Mouse (Mus musculus): ENCODE measurements around the gene Abcc3. TPM values are rescaled to one million over a fixed set of nuclear protein-coding genes. Genes with fewer than 3 reads are reported as not detected.

Abcc3 gene
- polyA plus RNA-seq, 1 experiment from 2014 or later, result 3.2 TPM

DNA sequence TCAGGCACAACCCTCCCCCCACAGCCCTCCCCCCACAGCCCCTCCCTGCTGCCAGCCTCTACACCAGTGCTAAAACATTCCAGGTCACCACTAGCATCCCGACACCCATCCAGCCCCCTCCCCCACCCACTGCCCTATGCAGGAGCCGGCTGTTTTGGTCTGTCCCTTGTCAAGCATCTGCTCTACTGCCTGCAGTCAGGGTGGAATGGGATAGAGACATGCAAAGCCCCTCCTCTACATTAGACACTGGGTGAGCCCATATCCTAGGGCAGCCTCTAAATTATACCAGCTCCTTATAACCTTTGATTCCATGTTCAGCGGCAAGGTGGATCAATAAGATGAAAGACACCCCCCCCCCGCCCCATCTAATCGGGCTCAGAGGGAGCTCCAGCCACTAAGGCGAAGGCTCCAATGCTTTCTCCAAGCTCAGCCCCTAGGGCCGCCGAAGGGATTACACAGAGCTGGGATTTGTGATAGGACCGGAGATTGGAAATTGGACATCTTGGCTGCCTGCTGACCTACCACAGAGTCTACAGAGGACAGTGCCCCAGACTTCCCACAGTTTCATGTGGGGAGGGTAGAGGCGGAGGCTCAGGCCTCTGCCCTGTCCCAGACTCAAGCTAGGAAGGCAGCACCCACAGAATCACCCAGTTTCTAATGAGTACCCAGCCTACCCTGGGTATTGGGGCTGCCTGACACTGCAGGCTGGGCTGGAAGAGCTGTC is 26.4 kb upstream of the Abcc3 start:
- Histone ChIP-seq H3K4me2 (replicated peaks; ENCODE audit: low read depth) (no peak overlapping the region), H3K4me3 (ENCODE audit: low read depth, low read length) (no peak overlapping the region), H3K4me1 (replicated peaks; ENCODE audit: control insufficient read depth, insufficient read depth, low read length) (0 out of 2 replicates have a peak, but pooled peaks cover 1% of the 10 kb centered on the region), H3K36me3 (ENCODE audit: control insufficient read depth, insufficient read depth) (no peaks in the 10 kb centered on the region; the same call in 1 of the 2 replicates), H3K9me3 (ENCODE audit: control insufficient read depth) (no peaks in the 10 kb centered on the region), H3K27me3 (replicated peaks; ENCODE audit: control insufficient read depth, insufficient read depth, low read length) (peaks cover 6% of the 10 kb centered on the region; the same call in 1 of the 2 replicates), H3K9ac (ENCODE audit: low read depth, low read length) (no peak overlapping the region), H3K27ac (ENCODE audit: low read depth, low read length) (no peak overlapping the region)
- ATAC-seq, result no peak
- WGBS, result 58% methylated on average over 10 of the region's 10 CpGs
- TF ChIP-seq CTCF (IDR thresholded peaks at IDR 0.05; ENCODE audit: low read depth), result no peak

DNA sequence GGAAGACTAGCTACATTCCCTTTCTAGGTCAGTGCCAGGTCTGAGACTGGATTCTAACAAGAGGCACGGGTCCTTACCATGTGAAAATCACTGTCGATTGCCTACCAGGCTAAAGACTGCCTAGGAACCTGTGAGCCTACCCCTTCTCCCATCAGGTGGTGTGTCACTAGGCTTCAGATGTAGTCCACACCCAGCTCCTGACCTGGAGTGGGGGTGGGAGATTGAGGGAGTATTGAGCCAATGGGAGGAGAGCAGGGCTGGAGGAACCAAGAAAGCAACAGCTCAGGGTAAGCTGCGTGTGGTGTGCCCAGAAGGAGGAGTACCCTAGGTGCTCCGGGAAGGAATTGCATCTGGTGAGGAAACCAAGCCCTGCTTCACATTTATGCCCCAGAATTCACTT is 21.2 kb upstream of the Abcc3 start:
- Histone ChIP-seq H3K27ac (ENCODE audit: low read depth, low read length) (no peak overlapping the region), H3K4me3 (ENCODE audit: low read depth, low read length) (no peak overlapping the region), H3K27me3 (replicated peaks; ENCODE audit: control insufficient read depth, insufficient read depth, low read length) (peaks cover 6% of the 10 kb centered on the region; the same call in 1 of the 2 replicates), H3K36me3 (ENCODE audit: control insufficient read depth, insufficient read depth) (no peaks in the 10 kb centered on the region; the same call in 1 of the 2 replicates), H3K9ac (ENCODE audit: low read depth, low read length) (no peak overlapping the region), H3K4me1 (replicated peaks; ENCODE audit: control insufficient read depth, insufficient read depth, low read length) (0 out of 2 replicates have a peak, but pooled peaks cover 4% of the 10 kb centered on the region), H3K9me3 (ENCODE audit: control insufficient read depth) (no peaks in the 10 kb centered on the region), H3K4me2 (replicated peaks; ENCODE audit: low read depth) (no peak overlapping the region)
- no peak for ATAC-seq
- no peak for TF ChIP-seq CTCF (IDR thresholded peaks at IDR 0.05; ENCODE audit: low read depth)
- 50% methylated on average over 4 of the region's 4 CpGs for WGBS

DNA sequence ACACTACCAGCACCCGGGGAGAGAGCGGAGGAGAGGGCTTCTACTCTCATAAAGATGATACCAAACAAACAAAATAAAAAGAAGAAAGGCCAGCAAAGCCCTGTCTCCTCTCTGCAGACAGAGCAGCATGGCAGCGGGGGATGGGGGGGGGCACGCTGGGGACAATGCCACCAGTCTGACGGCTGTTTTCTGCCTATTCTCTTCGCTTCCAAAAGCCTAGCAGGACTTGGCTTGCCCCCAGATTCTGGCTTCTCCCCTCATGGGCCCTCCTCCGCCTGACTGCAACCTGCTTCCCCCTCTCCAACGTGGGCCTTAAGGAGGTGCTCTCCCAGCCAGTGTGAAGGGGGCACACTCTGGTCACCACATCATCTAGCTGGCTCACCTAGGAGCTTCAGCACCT is 20.7 kb upstream of the Abcc3 start:
- no peaks in the 10 kb centered on the region; the same call in 1 of the 2 replicates for H3K36me3 ChIP-seq (ENCODE audit: control insufficient read depth, insufficient read depth)
- no peak for TF ChIP-seq CTCF (IDR thresholded peaks at IDR 0.05; ENCODE audit: low read depth)
- H3K27me3 ChIP-seq (replicated peaks; ENCODE audit: control insufficient read depth, insufficient read depth, low read length), result peaks cover 4% of the 10 kb centered on the region; the same call in 1 of the 2 replicates
- H3K27ac ChIP-seq (ENCODE audit: low read depth, low read length), result no peak overlapping the region
- H3K9ac ChIP-seq (ENCODE audit: low read depth, low read length), result no peak overlapping the region
- no peak overlapping the region for H3K4me3 ChIP-seq (ENCODE audit: low read depth, low read length)
- no peaks in the 10 kb centered on the region for H3K9me3 ChIP-seq (ENCODE audit: control insufficient read depth)
- ATAC-seq, result no peak
- 45% methylated on average over 8 of the region's 8 CpGs for WGBS
- H3K4me2 ChIP-seq (replicated peaks; ENCODE audit: low read depth), result no peak overlapping the region
- H3K4me1 ChIP-seq (replicated peaks; ENCODE audit: control insufficient read depth, insufficient read depth, low read length), result 0 out of 2 replicates have a peak, but pooled peaks cover 4% of the 10 kb centered on the region

DNA sequence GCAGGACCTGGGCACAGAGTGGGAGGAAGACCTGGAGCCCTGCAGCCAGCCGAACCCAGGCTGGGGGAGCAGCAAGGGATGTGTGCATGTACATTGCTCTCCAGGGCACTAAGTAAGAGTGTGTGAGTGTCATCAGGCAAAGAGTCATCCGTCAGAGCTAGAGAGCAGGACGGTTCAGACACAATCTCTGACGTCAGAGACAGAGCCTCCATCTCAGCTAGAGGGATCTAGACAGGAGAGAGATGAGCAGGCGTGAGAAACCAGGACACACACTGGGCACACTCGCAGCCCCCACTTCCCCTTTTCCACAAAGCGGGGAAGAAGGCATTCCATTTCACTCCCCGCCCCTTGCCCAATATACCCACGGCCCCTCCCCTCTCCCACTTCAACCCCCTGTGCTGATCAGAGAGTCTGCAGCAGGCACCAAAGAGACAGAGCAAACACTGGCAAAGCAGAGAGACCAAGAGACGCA is 20.2 kb upstream of the Abcc3 start:
- H3K9ac ChIP-seq (ENCODE audit: low read depth, low read length), result no peak overlapping the region
- no peaks in the 10 kb centered on the region; the same call in 1 of the 2 replicates for H3K27me3 ChIP-seq (replicated peaks; ENCODE audit: control insufficient read depth, insufficient read depth, low read length)
- H3K4me2 ChIP-seq (replicated peaks; ENCODE audit: low read depth), result no peak overlapping the region
- no peak for ATAC-seq
- H3K27ac ChIP-seq (ENCODE audit: low read depth, low read length), result no peak overlapping the region
- 28% methylated on average over 10 of the region's 10 CpGs for WGBS
- H3K4me1 ChIP-seq (replicated peaks; ENCODE audit: control insufficient read depth, insufficient read depth, low read length), result 0 out of 2 replicates have a peak, but pooled peaks cover 4% of the 10 kb centered on the region
- no peak overlapping the region for H3K4me3 ChIP-seq (ENCODE audit: low read depth, low read length)
- no peaks in the 10 kb centered on the region for H3K9me3 ChIP-seq (ENCODE audit: control insufficient read depth)
- no peak for TF ChIP-seq CTCF (IDR thresholded peaks at IDR 0.05; ENCODE audit: low read depth)
- H3K36me3 ChIP-seq (ENCODE audit: control insufficient read depth, insufficient read depth), result no peaks in the 10 kb centered on the region

DNA sequence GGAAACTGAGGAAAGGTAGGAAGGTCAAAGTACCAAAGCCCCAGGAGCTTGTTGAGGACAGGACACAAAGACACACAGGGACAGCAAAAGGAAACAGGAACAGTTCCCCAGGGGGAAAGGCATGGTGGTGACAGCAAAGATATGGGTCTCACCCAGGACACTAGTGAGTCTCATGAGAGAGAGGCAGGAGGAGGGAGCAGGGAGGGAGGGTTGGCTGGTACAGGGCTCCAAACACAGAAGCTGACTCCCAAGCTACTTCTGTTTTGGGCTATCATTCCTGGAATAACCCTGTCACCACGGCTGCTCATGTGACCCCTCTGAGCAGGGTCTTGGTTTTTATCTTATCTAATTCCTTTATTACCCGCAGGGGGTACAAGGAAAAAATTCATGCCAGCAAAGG is 19.8 kb upstream of the Abcc3 start:
- Histone ChIP-seq H3K27me3 (replicated peaks; ENCODE audit: control insufficient read depth, insufficient read depth, low read length) (no peaks in the 10 kb centered on the region; the same call in 1 of the 2 replicates), H3K9ac (ENCODE audit: low read depth, low read length) (no peak overlapping the region), H3K4me2 (replicated peaks; ENCODE audit: low read depth) (no peak overlapping the region), H3K4me3 (ENCODE audit: low read depth, low read length) (no peak overlapping the region), H3K27ac (ENCODE audit: low read depth, low read length) (no peak overlapping the region), H3K4me1 (replicated peaks; ENCODE audit: control insufficient read depth, insufficient read depth, low read length) (0 out of 2 replicates have a peak, but pooled peaks cover 4% of the 10 kb centered on the region), H3K9me3 (ENCODE audit: control insufficient read depth) (no peaks in the 10 kb centered on the region), H3K36me3 (ENCODE audit: control insufficient read depth, insufficient read depth) (no peaks in the 10 kb centered on the region)
- WGBS, result 36% methylated on average over 2 of the region's 2 CpGs
- TF ChIP-seq CTCF (IDR thresholded peaks at IDR 0.05; ENCODE audit: low read depth), result no peak
- no peak for ATAC-seq

GRCm38 (mm10) chr11:94407803-94408321 is 15.1 kb upstream of the Abcc3 start:
- Histone ChIP-seq H3K9ac (ENCODE audit: low read depth, low read length) (no peak overlapping the region), H3K4me3 (ENCODE audit: low read depth, low read length) (no peak overlapping the region), H3K9me3 (ENCODE audit: control insufficient read depth) (no peaks in the 10 kb centered on the region), H3K27me3 (replicated peaks; ENCODE audit: control insufficient read depth, insufficient read depth, low read length) (no peaks in the 10 kb centered on the region), H3K36me3 (ENCODE audit: control insufficient read depth, insufficient read depth) (no peaks in the 10 kb centered on the region), H3K4me2 (replicated peaks; ENCODE audit: low read depth) (no peak overlapping the region), H3K4me1 (replicated peaks; ENCODE audit: control insufficient read depth, insufficient read depth, low read length) (peaks cover 9% of the 10 kb centered on the region; the same call in 1 of the 2 replicates), H3K27ac (ENCODE audit: low read depth, low read length) (no peak overlapping the region)
- WGBS, result 65% methylated on average over 11 of the region's 11 CpGs
- no peak for ATAC-seq
- TF ChIP-seq CTCF (IDR thresholded peaks at IDR 0.05; ENCODE audit: low read depth), result no peak

Measured in intestine, postnatal 0 days (tissue).